Mouse (Mus musculus) liver, postnatal 0 days (tissue): ENCODE measurements around the gene Tppp. TPM values are rescaled to one million over a fixed set of nuclear protein-coding genes. Genes with fewer than 3 reads are reported as not detected.
"Not testable (repeated sequence)": the region's sequence is repeated elsewhere in the genome, so short reads cannot be mapped to it uniquely, and the experiment has no call there.

Source experiments
- ATAC-seq: fragments of 200-750 bp; cut with Nextera tagmentation; 2 replicates; pipeline ENCODE4 v1.8.0; 2017; ENCODE audit warnings: mild to moderate bottlenecking, moderate library complexity
- DNase-seq: peaks from one replicate; pipeline ENCODE4 v3.0.0-alpha.2; 2016
- H3K27ac ChIP-seq: fragments of 300-500 bp; sonication (generic); 2 replicates; pipeline ENCODE4 v1.5.1; 2014; ENCODE audit warnings: antibody characterized with exemption, moderate library complexity, mild to moderate bottlenecking, low read depth
- H3K27me3 ChIP-seq: fragments of 300-500 bp; sonication (generic); 2 replicates; pipeline ENCODE4 v1.6.1; 2014; ENCODE audit warnings: low read length, control low read depth, mixed read lengths; ENCODE audit not compliant: insufficient read depth
- H3K36me3 ChIP-seq: fragments of 300-500 bp; sonication (generic); replicated peaks from 2 replicates; pipeline ENCODE4 v1.6.1; 2014; ENCODE audit warnings: mild to moderate bottlenecking, control low read depth, low read length, moderate library complexity, mixed read lengths; ENCODE audit not compliant: insufficient read depth
- H3K4me1 ChIP-seq: fragments of 300-500 bp; sonication (generic); 2 replicates; pipeline ENCODE4 v1.6.1; 2014; ENCODE audit warnings: antibody characterized with exemption, mild to moderate bottlenecking, control low read depth; ENCODE audit not compliant: insufficient read depth
- H3K4me2 ChIP-seq: fragments of 300-500 bp; sonication (generic); 2 replicates; pipeline ENCODE4 v1.6.1; 2014; ENCODE audit warnings: low read depth, mild to moderate bottlenecking, low read length, moderate library complexity, mixed read lengths
- H3K4me3 ChIP-seq: fragments of 300-500 bp; sonication (generic); 2 replicates; pipeline ENCODE4 v1.5.1; 2014; ENCODE audit warnings: low read depth, low read length
- H3K9ac ChIP-seq: fragments of 300-500 bp; sonication (generic); replicated peaks from 2 replicates; pipeline ENCODE4 v1.6.1; 2014; ENCODE audit warnings: mild to moderate bottlenecking, moderate library complexity
- H3K9me3 ChIP-seq: fragments of 300-500 bp; sonication (generic); 2 replicates; pipeline ENCODE4 v1.6.1; 2016; ENCODE audit warnings: mild to moderate bottlenecking, control low read depth, low read length, mixed read lengths
- CTCF ChIP-seq: sonication (generic); IDR thresholded peaks from 2 replicates; pipeline ENCODE4 v1.5.1; 2016; ENCODE audit warnings: antibody characterized with exemption, low read depth
- EP300 ChIP-seq: IDR thresholded peaks from 2 replicates; pipeline ENCODE4 v1.6.1; 2016; ENCODE audit warnings: antibody characterized with exemption, low read depth, mild to moderate bottlenecking
- WGBS: fragments of 180-500 bp; shearing (Covaris S2); extraction: QIAGEN DNeasy Blood & Tissue Kit; methylation state at CpG from one replicate; pipeline ENCODE4 v1.1.7; 2014; ENCODE audit not compliant: insufficient replicate concordance; 5-methylcytosine and 5-hydroxymethylcytosine counted together
- polyA plus RNA-seq: library from polyadenylated mRNA; unstranded; fragments of >200 nt; fragmentation: Nextera tagmentation; extraction: Ambion mirVana; gene quantifications from 2 replicates; pipeline ENCODE4 v1.2.1, GENCODE M21; 2015

Gene Tppp
- polyA plus RNA-seq, 1 experiment from 2014 or later, result 0.42 TPM

GRCm38 (mm10) chr13:74015908-74016307, 6.7 kb downstream of the Tppp start:
- H3K36me3 ChIP-seq, result no peaks in the 10 kb centered on the region
- WGBS, result 74% methylated on average over 4 of the region's 4 CpGs

GRCm38 (mm10) chr13:74017426-74017825, 8.2 kb downstream of the Tppp start:
- TF ChIP-seq CTCF (no peak), EP300 (no peak)
- H3K27ac ChIP-seq, result no peak overlapping the region
- 53% methylated on average over 4 of the region's 4 CpGs for WGBS

More at GRCm38 (mm10) chr13:74015908-74016307, 6.7 kb downstream of the Tppp start:
- Histone ChIP-seq H3K9ac (no peak overlapping the region), H3K4me3 (no peak overlapping the region), H3K9me3 (no peaks in the 10 kb centered on the region), H3K4me2 (no peak overlapping the region), H3K4me1 (no peaks in the 10 kb centered on the region; the same call in 1 of the 2 replicates), H3K27me3 (peaks cover 12% of the 10 kb centered on the region), H3K27ac (no peak overlapping the region)
- ATAC-seq (no peak), DNase-seq (no peak)
- TF ChIP-seq EP300 (no peak), CTCF (no peak)

GRCm38 (mm10) chr13:74019006-74019405, 9.8 kb downstream of the Tppp start:
- not testable (repeated sequence) for H3K9ac ChIP-seq, H3K4me2 ChIP-seq, H3K4me1 ChIP-seq, H3K27ac ChIP-seq, ATAC-seq, H3K36me3 ChIP-seq, H3K4me3 ChIP-seq, H3K9me3 ChIP-seq, H3K27me3 ChIP-seq, DNase-seq
- 80% methylated on average over 8 of the region's 8 CpGs for WGBS

More at GRCm38 (mm10) chr13:74017426-74017825, 8.2 kb downstream of the Tppp start:
- Histone ChIP-seq H3K27me3 (no peaks in the 10 kb centered on the region), H3K4me3 (no peak overlapping the region), H3K9ac (no peak overlapping the region), H3K36me3 (no peaks in the 10 kb centered on the region), H3K4me1 (no peaks in the 10 kb centered on the region; the same call in 1 of the 2 replicates), H3K4me2 (no peak overlapping the region), H3K9me3 (no peaks in the 10 kb centered on the region)
- ATAC-seq (no peak), DNase-seq (no peak)

- Histone ChIP-seq H3K4me3 (no peak overlapping the region), H3K9me3 (no peaks in the 10 kb centered on the region), H3K4me2 (no peak overlapping the region), H3K36me3 (no peaks in the 10 kb centered on the region), H3K27ac (no peak overlapping the region), H3K27me3 (no peaks in the 10 kb centered on the region), H3K4me1 (peaks cover 14% of the 10 kb centered on the region; the same call in 1 of the 2 replicates), H3K9ac (no peak overlapping the region)
- DNase-seq (peak; percentile 29), ATAC-seq (peak; percentile 71)
- TF ChIP-seq EP300 (no peak), CTCF (no peak)
- WGBS, result 62% methylated on average over 4 of the region's 4 CpGs
Measured at GRCm38 (mm10) chr13:74025151-74026081, 16.2 kb downstream of the Tppp start.

- DNase-seq, result peak; percentile 41
- ATAC-seq, result peak; percentile 74
- no peaks in the 10 kb centered on the region for H3K9me3 ChIP-seq
- H3K4me2 ChIP-seq, result no peak overlapping the region
- no peak overlapping the region for H3K4me3 ChIP-seq
- no peaks in the 10 kb centered on the region for H3K36me3 ChIP-seq
- peaks cover 14% of the 10 kb centered on the region; the same call in 1 of the 2 replicates for H3K4me1 ChIP-seq
- peak; percentile 83 for TF ChIP-seq CTCF
- no peak for TF ChIP-seq EP300
- H3K27me3 ChIP-seq, result no peaks in the 10 kb centered on the region
- no peak overlapping the region for H3K27ac ChIP-seq
- no peak overlapping the region for H3K9ac ChIP-seq
- WGBS, result 23% methylated on average over 2 of the region's 2 CpGs
Measured at GRCm38 (mm10) chr13:74026215-74026614, 17.0 kb downstream of the Tppp start.

- H3K36me3 ChIP-seq, result no peaks in the 10 kb centered on the region
- DNase-seq (no peak), ATAC-seq (no peak)
- no peak overlapping the region for H3K4me3 ChIP-seq
- H3K9me3 ChIP-seq, result no peaks in the 10 kb centered on the region
- H3K4me2 ChIP-seq, result no peak overlapping the region
- 52% methylated on average over 2 of the region's 2 CpGs for WGBS
- no peaks in the 10 kb centered on the region for H3K27me3 ChIP-seq
- H3K4me1 ChIP-seq, result peaks cover 14% of the 10 kb centered on the region; the same call in 1 of the 2 replicates
- H3K27ac ChIP-seq, result no peak overlapping the region
- H3K9ac ChIP-seq, result no peak overlapping the region
- TF ChIP-seq EP300 (no peak), CTCF (no peak)
Measured at GRCm38 (mm10) chr13:74028116-74028515, 18.9 kb downstream of the Tppp start.
